Mouse (Mus musculus) embryo, embryonic 9.5 days (tissue): ENCODE data around the gene AI182371.

ENCODE experiments used
- DNase-seq: peaks from one replicate; pipeline ENCODE4 v3.0.0-alpha.2; 2017; ENCODE audit errors: extremely low spot score

AI182371 gene

DNA sequence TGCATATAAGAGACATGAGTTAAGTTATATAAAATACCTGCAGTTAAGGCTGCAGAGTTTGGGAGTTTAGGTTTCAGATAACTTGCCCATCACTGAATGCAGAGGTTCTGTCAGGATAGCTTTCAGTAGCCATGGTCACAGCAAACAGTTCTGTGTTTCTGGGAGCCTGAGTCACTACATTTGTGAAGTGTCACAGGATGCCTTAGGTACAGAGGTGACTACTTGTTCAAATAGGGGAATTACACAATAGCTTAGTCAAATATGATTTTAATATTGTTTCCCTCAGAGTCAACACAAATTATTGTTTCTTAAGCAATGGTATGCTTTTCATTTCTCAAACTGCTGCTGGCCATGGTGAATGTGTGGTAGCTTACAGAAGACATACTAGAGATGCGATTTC, 32.2 kb downstream of the AI182371 start:
- DNase-seq, result no peak

DNA sequence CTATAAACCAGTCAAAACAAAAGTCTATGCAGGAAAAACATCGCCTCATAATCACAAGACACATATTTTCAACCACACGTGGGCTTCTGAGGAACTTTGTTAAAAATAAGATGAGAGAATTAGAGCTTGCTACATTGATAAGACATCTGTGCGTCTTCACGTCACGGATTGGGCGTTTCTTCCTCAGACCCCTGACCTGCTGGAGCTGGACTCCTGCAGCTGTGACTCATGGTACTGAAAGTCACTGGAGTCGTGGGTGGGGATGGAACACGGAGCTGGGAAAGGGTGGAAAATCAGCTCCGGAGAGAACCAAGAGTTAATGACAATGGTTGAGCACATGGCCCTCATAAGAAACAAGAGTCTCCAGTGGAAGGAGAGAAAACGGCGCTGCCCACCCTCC, 34.2 kb downstream of the AI182371 start:
- DNase-seq, result no peak

DNA sequence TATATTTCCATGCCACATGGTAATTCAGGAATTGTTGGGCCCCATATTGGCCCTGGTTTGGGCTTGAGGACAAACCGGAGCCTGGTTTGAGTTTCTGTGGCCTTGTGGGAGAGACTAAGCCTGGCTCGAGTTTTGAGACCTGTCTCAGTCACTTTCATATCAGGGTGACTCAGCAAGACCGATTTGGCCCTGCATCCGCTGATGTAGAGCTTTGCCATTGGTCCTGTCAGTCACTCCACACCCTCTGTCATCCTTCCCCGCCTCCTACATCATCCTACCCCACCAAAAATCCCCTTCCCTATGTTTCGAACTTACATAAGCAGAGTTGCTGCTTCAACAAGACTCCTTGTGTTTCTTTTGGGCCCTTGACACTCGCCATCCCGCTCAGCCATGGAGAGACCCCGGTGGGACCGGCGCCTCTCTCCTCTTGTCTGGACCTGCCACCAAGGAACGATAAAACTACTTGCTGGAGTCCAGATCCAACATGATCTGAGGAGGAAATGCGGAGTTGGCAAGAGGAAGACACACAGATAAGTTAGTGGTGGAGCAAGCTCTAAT, 34.7 kb downstream of the AI182371 start:
- DNase-seq, result no peak

DNA sequence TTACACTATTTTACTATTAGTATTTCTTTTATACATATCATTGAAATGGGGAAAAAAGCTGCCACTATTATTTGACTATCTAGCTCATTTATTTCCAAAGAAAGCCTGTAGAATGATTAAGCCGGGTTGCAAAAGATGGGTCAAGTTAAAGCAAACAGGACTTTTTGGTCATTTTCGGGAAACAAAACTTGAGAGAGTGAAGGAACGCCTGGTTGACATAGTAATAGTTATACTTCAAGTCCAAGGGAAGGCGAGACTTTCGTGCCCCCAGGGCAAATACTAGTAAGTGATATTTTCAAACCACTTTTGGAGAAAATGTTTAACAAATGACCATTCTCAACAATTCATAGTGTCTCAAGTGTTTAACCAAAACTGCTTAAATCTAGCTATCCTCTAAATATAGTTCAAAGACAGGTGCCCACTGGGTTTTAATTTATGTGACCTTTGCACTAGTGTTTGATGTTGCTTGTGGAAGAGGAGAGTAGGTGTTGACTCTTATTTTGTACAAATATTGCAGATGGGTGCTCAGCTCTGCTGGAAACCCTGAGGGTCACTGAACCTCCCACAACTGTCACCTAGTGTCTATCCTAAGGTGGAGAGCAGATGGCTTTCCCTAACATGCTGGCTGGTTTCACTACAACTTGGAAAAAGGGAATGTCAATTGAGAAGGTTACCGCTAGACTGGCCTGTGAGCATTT, 37.9 kb downstream of the AI182371 start:
- DNase-seq, result no peak

DNA sequence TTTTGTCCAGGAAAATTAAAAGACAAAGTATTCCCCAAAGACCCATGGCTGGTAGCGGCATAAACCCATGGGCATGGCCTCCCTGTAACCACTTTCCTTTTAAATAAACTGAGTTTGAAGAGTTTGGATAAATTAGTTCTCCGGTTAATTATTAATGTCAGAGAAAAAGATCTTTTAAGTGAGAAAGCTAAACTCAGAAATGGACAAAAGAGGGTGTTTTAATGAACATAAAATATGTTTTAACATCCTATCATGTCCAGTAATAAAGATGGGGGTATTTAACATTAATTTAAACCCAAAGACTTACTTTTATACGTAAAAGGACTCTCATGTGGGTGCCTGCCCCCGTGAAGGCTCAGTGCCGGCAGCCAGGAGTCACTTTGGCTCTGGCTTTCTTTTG, 40.0 kb downstream of the AI182371 start, which contains the start of gene Hc:
Gene Hc, minus strand, starts transcription at position 101 of the 400 bp plus-strand sequence.
- no peak for DNase-seq

DNA sequence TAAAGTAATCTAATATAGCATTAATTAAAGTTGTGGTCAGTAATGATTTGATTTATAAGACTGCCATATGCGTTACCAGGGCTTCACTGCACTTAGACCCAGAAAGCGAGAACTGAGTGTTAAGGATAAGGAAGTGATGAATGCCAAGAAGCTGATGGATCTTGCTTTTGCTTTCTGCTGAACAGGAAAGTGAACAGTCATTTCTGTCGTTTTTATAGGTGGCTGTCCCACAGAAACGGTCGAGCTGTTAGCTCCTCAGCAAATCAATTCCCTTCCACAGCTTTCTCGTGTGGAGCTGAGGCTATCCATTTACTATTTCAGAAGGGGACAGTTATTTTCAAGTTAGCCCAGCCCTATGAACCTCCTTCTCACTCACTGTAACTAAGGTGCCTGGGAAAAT, 40.4 kb downstream of the AI182371 start:
- DNase-seq, result no peak

DNA sequence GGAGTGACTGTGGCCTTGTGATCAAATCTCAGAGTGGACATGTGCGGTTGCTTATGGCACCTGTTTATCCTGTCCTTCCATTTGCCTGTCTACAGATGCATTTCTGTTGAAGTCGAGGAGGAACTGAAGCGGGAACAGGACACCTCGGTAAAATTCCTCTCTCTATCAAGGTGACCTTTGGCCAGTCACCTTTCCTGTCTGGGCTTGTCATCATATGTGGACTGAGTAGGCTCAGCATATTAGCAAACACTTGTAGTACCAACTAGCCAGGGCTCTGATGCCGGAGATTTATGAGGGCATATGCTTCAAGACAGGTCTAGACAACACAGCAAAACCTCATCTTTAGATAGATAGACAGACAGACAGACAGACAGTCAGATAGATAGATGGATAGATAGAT, 41.1 kb downstream of the AI182371 start:
- no peak for DNase-seq

DNA sequence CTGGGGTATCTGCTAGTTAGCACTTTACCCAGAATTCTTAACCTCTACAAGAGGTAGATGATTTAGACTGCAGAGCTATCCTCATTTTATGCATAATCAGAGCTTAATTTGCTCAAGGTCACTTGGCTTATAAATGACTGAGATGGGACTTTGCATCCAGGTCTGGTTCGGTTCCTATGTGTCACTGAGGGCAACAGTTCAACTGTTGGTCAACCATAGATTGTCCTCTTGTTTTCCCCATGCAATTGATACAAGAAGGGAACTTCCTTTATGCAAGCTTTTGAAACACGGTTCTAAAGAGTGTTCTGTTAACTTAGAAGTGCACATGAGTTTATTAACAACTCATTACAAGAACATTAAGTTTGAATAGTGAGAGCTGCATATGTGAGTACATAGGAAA, 43.0 kb downstream of the AI182371 start:
- no peak for DNase-seq

DNA sequence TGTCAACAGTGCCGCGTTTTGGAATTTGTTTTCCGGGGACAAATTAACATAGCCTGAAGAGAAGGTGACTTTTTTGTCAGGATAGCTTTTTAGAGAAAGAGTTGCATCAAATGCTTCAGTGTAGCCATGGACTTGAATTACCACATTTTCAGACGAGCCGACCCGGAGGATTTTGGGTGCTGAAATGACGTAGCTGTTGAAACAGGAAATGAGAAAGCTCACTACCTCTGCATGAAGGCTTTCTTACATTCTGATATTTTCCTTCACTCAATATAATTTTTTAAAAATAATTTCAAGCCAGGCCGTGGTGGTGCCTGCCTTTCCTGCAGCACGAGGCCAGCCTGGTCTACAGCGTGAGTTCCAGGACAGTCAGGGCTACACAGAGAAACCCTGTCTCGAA, 44.1 kb downstream of the AI182371 start:
- no peak for DNase-seq

DNA sequence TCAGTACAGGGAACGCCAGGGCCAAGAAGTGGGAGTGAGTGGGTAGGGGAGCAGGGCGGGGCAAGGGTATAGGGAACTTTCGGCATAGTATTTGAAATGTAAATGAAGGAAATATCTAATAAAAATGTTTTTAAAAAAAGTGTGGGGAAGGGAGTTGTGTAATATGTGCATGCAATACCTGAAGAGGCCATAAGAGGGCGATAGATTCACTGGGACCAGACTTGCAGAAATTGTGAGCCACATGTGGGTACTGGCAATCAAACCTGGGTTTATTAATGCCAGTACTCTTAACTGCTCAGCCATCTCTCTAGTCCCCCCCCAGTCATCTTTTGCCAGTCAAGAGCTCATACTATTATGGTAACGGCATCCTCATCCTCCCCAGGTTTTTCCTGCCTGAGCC, 52.5 kb downstream of the AI182371 start:
- DNase-seq, result peak; percentile 28

DNA sequence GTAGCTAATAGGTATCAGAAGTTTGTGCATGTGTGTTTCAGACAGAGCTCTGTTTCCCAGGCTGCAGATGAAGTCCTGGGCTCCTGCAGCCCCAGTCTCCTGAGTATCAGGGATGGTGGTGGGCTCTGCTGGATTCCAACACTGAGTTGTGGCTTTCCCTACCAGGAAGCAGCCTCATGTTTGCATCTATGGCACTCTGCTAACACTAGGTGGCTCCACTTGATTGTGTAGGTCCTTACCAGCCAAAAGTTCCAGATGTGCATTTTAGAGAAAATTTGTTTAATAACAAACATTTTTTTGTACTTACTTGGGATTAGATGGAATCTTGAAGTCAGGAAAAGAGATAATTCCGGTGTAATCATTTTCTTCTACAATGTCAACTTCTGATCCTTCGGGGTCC, 56.4 kb downstream of the AI182371 start:
- peak; percentile 14 for DNase-seq

DNA sequence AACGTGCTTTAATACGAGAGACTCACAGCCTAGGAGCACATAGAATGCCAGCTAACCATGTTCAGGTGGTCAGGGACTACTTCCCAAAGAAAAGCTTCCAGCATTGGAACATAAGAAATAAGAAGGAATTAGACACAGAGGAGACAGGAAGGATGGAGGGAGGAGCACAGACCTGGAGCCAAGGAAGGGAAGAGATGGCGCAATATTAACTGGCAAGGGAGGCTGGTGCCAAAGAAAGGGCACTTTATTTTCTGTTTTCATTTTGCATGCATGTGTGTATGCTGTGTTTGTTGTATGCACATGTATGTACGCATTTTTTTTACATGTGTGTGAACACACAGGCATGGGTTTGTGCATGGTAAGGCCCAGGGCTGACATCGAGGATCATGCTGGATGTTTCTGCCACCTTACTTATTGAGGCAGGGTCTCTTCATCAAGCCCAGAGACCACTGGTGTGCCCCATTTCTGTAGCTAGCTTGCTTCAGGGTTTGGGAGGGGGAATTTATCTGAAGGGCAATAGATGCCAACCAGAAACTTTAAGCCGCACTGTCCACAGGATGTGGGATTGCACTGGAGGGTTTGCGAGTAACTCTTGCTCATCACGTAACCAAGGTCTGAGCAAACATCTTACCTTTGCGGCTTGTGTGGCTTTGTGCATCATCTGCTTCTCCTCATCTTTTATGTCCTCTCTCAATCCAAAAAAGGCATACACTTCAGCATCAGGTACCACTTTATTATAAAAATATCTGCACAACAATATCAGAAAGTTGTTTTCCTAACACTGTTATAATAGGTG, 62.6 kb downstream of the AI182371 start:
- DNase-seq, result no peak
